Mouse (Mus musculus): ENCODE measurements around the gene Rif1. TPM values are rescaled to one million over a fixed set of nuclear protein-coding genes. Genes with fewer than 3 reads are reported as not detected.

Gene Rif1
- 10 to 100 TPM; 24.3 to 29.9 TPM for total RNA-seq (2023)

DNA sequence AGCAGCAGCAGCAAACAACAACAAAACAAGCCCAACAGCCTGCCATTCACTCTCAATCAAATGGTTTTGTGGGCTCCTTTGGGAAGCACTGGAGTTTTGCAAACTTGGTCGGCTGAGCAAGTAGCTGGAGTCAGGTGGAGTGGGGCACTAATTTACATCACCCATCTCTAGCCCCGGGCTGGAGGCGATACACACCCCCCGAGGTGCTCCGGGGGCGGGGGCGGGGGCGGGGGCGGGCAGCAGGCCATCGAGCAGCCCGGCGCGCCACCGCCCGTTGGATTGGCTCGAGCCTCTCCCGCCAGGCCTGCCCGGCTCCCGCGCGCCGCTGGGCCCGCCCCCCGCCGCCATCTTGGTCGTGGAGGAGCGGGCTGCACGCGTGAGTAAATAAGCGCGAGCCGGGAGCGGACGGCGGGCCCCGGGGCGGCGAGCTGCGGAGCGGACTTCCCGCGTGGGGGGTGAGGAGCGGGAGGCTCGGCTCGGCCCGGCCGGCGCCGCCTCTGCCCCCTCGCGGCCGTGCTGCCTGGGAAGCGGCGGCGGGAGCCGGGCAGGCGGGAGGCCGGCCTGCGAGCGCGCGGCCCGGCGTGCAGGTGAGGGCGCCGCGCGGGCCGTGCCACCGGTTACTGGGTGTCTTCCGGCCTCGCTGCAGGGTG is at the start of gene Rif1:
Rif1 (plus strand) TSS at position 342 of the 650 bp plus-strand sequence.

DNA sequence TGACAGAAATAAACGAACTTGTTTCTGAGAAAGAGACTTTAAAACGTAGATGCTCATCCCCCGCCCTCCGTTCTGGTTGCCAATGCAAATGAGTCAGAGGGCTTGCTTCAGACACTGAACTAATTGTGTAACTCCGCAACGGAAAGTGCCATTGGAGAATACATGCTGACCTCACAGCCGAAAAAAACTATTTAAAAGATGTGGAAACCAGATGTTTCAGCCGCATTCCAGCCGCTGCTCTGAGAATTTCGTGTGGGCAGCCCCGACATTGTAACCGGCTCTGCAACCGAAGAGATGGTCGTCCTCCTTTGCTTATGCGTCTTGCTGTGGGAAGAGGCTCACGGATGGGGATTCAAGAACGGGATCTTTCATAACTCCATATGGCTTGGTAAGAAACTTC is 34.8 kb upstream of the Rif1 start, which contains the start of gene Tnfaip6:
Tnfaip6 (plus strand) TSS at position 128 of the 400 bp plus-strand sequence.

Other genes with a start within 250 kb of the Rif1 start
- 10 to 100 TPM; 31.6 to 34.1 TPM for gene Rbm43, start 137.7 kb upstream of the Rif1 start, total RNA-seq (2023)
- 10 to 100 TPM; 14.5 to 14.9 TPM for gene Nmi, start 99.3 kb upstream of the Rif1 start, total RNA-seq (2023)
- gene Tnfaip6, start 34.8 kb upstream of the Rif1 start, total RNA-seq (2023), result 1 to 10 TPM; 1.1 to 1.7 TPM

Measured in neutrophil, adult 83 days (primary cell).